Mouse (Mus musculus) forebrain, embryonic 11.5 days (tissue): ENCODE data around the gene Sdsl. TPM values are rescaled to one million over a fixed set of nuclear protein-coding genes. Genes with fewer than 3 reads are reported as not detected.

Experiments used
- ATAC-seq: fragments of 200-750 bp; cut with Nextera tagmentation; replicated peaks from 2 replicates; pipeline ENCODE4 v1.8.0; 2017; ENCODE audit warnings: moderate TSS enrichment; ENCODE audit not compliant: low FRiP score
- DNase-seq: peaks from one replicate; pipeline ENCODE4 v3.0.0-alpha.2; 2017; ENCODE audit warnings: low spot score
- H3K27ac ChIP-seq: fragments of 300-500 bp; sonication (generic); 2 replicates; pipeline ENCODE4 v1.5.1; 2014; ENCODE audit warnings: low read depth, low read length
- H3K27me3 ChIP-seq: fragments of 300-500 bp; sonication (generic); 2 replicates; pipeline ENCODE4 v1.6.1; 2014; ENCODE audit warnings: mild to moderate bottlenecking, low read length, mixed read lengths; ENCODE audit not compliant: control insufficient read depth, insufficient read depth
- H3K36me3 ChIP-seq: fragments of 300-500 bp; sonication (generic); 2 replicates; pipeline ENCODE4 v1.6.1; 2014; ENCODE audit warnings: mild to moderate bottlenecking, low read length, moderate library complexity, mixed read lengths; ENCODE audit not compliant: control insufficient read depth, insufficient read depth
- H3K4me1 ChIP-seq: fragments of 300-500 bp; sonication (generic); replicated peaks from 2 replicates; pipeline ENCODE4 v1.6.1; 2014; ENCODE audit warnings: low read length, mixed read lengths; ENCODE audit not compliant: control insufficient read depth, insufficient read depth
- H3K4me2 ChIP-seq: fragments of 300-500 bp; sonication (generic); 2 replicates; pipeline ENCODE4 v1.6.1; 2014; ENCODE audit warnings: low read depth, mild to moderate bottlenecking, low read length, moderate library complexity, mixed read lengths; ENCODE audit not compliant: severe bottlenecking
- H3K4me3 ChIP-seq: fragments of 300-500 bp; sonication (generic); 2 replicates; pipeline ENCODE4 v1.5.1; 2014; ENCODE audit warnings: low read depth, low read length
- H3K9ac ChIP-seq: fragments of 300-500 bp; sonication (generic); 2 replicates; pipeline ENCODE4 v1.6.1; 2014; ENCODE audit warnings: low read length
- H3K9me3 ChIP-seq: fragments of 300-500 bp; sonication (generic); 2 replicates; pipeline ENCODE4 v1.6.1; 2016; ENCODE audit warnings: low read length, mixed read lengths; ENCODE audit not compliant: control insufficient read depth
- WGBS: fragments of 180-500 bp; shearing (Covaris S2); extraction: QIAGEN DNeasy Blood & Tissue Kit; methylation state at CpG from one replicate; pipeline ENCODE4 v1.1.7; 2014; 5-methylcytosine and 5-hydroxymethylcytosine counted together
- polyA plus RNA-seq: library from polyadenylated mRNA; unstranded; fragments of >200 nt; fragmentation: Nextera tagmentation; extraction: Ambion mirVana; gene quantifications from 2 replicates; pipeline ENCODE4 v1.2.1, GENCODE M21; 2014

Sdsl gene
- polyA plus RNA-seq, 1 experiment from 2014 or later = 4.5 TPM

GRCm38 (mm10) chr5:120456841-120457554 is 15.6 kb downstream of the Sdsl start:
- Histone ChIP-seq H3K27ac (no peak overlapping the region), H3K27me3 (no peaks in the 10 kb centered on the region)
- 47% methylated on average over 7 of the region's 7 CpGs for WGBS

GRCm38 (mm10) chr5:120456253-120456652 is 16.4 kb downstream of the Sdsl start:
- H3K4me2 ChIP-seq = no peak overlapping the region
- no peak overlapping the region for H3K4me3 ChIP-seq
- no peaks in the 10 kb centered on the region for H3K27me3 ChIP-seq

More at GRCm38 (mm10) chr5:120456841-120457554, 15.6 kb downstream of the Sdsl start:
- no peak overlapping the region for H3K9ac ChIP-seq
- no peak overlapping the region for H3K4me3 ChIP-seq
- no peaks in the 10 kb centered on the region for H3K36me3 ChIP-seq
- 0 out of 2 replicates have a peak, but pooled peaks have one; percentile 12 for ATAC-seq
- H3K4me2 ChIP-seq = no peak overlapping the region
- H3K4me1 ChIP-seq = 0 out of 2 replicates have a peak, but pooled peaks cover 3% of the 10 kb centered on the region
- DNase-seq = no peak
- no peaks in the 10 kb centered on the region for H3K9me3 ChIP-seq

GRCm38 (mm10) chr5:120454756-120455337 is 17.8 kb downstream of the Sdsl start:
- Histone ChIP-seq H3K9ac (no peak overlapping the region), H3K27me3 (no peaks in the 10 kb centered on the region), H3K9me3 (no peaks in the 10 kb centered on the region), H3K27ac (no peak overlapping the region), H3K4me3 (no peak overlapping the region), H3K36me3 (no peaks in the 10 kb centered on the region), H3K4me2 (no peak overlapping the region), H3K4me1 (0 out of 2 replicates have a peak, but pooled peaks cover 3% of the 10 kb centered on the region)
- ATAC-seq (no peak), DNase-seq (no peak)
- 78% methylated on average over 14 of the region's 14 CpGs for WGBS

More at GRCm38 (mm10) chr5:120456253-120456652, 16.4 kb downstream of the Sdsl start:
- ATAC-seq (no peak), DNase-seq (no peak)
- no peaks in the 10 kb centered on the region for H3K36me3 ChIP-seq
- H3K27ac ChIP-seq = no peak overlapping the region
- 0 out of 2 replicates have a peak, but pooled peaks cover 3% of the 10 kb centered on the region for H3K4me1 ChIP-seq
- H3K9ac ChIP-seq = no peak overlapping the region
- H3K9me3 ChIP-seq = no peaks in the 10 kb centered on the region
- 63% methylated on average over 1 of the region's 1 CpGs for WGBS

DNA sequence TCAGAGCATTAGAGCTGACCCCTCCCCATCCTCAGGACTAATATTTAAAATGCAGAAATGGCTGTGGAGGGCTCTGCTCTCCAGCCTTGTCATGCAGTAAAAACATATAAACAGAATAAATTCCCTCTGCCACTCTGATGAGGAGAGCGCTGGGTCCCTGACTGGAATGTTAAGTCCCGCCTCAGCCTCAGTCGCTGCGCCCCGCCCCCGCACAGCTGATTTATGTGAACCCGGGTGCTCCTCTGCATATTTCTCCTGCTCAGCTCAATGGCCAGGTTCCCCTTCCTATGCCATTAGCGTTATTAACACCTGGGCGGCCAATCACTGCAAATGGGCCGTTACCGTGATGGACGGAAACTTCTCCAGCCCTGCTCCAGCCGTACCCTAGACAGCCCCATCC is 25.3 kb downstream of the Sdsl start:
- 59% methylated on average over 13 of the region's 13 CpGs for WGBS
- H3K27me3 ChIP-seq = no peaks in the 10 kb centered on the region; the same call in 1 of the 2 replicates
- H3K27ac ChIP-seq = no peak overlapping the region

GRCm38 (mm10) chr5:120440733-120441132 is 31.9 kb downstream of the Sdsl start:
- Histone ChIP-seq H3K4me1 (peaks cover 25% of the 10 kb centered on the region), H3K9ac (no peak overlapping the region), H3K27ac (no peak overlapping the region), H3K9me3 (no peaks in the 10 kb centered on the region), H3K36me3 (no peaks in the 10 kb centered on the region), H3K4me3 (no peak overlapping the region; the same call in 1 of the 2 replicates), H3K4me2 (peak overlapping the region; percentile 36; the same call in 1 of the 2 replicates), H3K27me3 (peaks cover 36% of the 10 kb centered on the region)
- ATAC-seq (peak; percentile 23; the same call in 1 of the 2 replicates), DNase-seq (peak; percentile 99)
- WGBS = 14% methylated on average over 14 of the region's 14 CpGs

More for the DNA sequence above, 25.3 kb downstream of the Sdsl start:
- DNase-seq (no peak), ATAC-seq (no peak)
- H3K36me3 ChIP-seq = no peaks in the 10 kb centered on the region
- no peak overlapping the region for H3K4me3 ChIP-seq
- no peaks in the 10 kb centered on the region for H3K9me3 ChIP-seq
- no peak overlapping the region for H3K9ac ChIP-seq
- H3K4me1 ChIP-seq = no peaks in the 10 kb centered on the region
- no peak overlapping the region for H3K4me2 ChIP-seq

DNA sequence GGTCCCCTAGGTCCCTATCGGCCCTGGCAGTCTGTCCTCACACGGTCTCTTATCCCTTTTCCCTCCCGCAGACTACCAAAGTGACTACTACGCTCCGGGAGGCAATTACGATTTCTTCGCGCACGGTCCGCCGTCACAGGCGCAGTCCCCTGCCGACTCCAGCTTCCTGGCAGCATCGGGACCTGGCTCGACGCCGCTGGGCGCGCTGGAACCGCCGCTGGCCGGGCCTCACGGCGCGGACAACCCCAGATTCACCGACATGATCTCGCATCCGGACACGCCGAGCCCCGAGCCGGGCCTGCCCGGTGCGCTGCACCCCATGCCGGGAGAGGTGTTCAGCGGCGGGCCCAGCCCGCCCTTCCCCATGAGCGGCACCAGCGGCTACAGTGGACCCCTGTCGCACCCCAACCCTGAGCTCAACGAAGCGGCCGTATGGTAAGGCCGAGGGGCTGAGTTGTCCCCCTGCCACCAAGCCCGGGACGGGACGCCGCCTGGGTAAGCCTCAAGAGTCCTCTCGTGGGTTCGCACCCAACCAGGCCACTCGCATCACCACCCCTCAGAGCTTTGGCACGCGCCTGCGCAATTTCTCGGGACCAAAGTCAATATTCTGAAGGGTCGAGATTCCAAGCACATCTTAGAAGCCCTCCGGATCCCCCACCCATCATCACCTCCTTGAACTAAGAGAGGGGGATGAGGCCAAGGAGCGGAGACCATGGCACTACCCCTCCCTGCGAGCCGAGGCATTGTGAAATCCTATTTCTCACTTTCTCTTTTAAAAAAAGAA is 32.5 kb downstream of the Sdsl start:
- Histone ChIP-seq H3K27me3 (peaks cover 42% of the 10 kb centered on the region), H3K9me3 (no peaks in the 10 kb centered on the region), H3K9ac (peak overlapping the region; percentile 45), H3K36me3 (no peaks in the 10 kb centered on the region), H3K4me3 (peak overlapping the region; percentile 5; the same call in 1 of the 2 replicates), H3K4me2 (peak overlapping the region; percentile 36), H3K4me1 (peaks cover 27% of the 10 kb centered on the region), H3K27ac (peak overlapping the region; percentile 50)
- no peak for ATAC-seq
- DNase-seq = peak; percentile 74
- WGBS = 15% methylated on average over 58 of the region's 61 CpGs

- peak overlapping the region; percentile 50 for H3K27ac ChIP-seq
- no peak for ATAC-seq
- H3K36me3 ChIP-seq = no peaks in the 10 kb centered on the region
- H3K4me1 ChIP-seq = peaks cover 27% of the 10 kb centered on the region
- H3K9me3 ChIP-seq = no peaks in the 10 kb centered on the region
- H3K9ac ChIP-seq = peak overlapping the region; percentile 45
- peak; percentile 66 for DNase-seq
- peak overlapping the region; percentile 5; the same call in 1 of the 2 replicates for H3K4me3 ChIP-seq
- WGBS = 16% methylated on average over 27 of the region's 27 CpGs
- peak overlapping the region; percentile 77; the same call in 1 of the 2 replicates for H3K4me2 ChIP-seq
- peaks cover 51% of the 10 kb centered on the region for H3K27me3 ChIP-seq
Measured at GRCm38 (mm10) chr5:120438991-120439710, 33.5 kb downstream of the Sdsl start.

DNA sequence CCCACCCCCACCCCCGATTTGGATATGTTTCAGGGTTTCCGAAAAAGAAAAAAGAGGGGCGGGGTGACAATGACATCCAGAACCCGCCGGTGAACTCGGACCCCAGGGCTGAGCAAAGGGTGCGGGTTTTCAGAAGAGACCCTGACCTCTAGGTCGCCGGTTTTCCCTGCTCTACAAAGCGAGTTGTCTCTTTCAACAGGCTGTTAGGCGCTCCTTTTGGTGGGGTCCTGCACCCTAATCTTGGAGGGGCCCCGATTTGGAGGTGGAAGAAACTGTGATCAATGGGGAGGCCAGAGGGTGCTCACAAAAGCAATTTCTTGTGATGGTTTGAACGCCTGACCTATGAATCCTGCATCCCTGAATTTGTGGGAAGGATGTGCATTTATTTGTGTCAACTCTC is 34.1 kb downstream of the Sdsl start:
- no peaks in the 10 kb centered on the region for H3K9me3 ChIP-seq
- DNase-seq (peak; percentile 56), ATAC-seq (no peak)
- peak overlapping the region; percentile 63 for H3K9ac ChIP-seq
- no peaks in the 10 kb centered on the region for H3K36me3 ChIP-seq
- WGBS = 1% methylated on average over 13 of the region's 13 CpGs
- peak overlapping the region; percentile 26 for H3K4me3 ChIP-seq
- peaks cover 58% of the 10 kb centered on the region for H3K27me3 ChIP-seq
- H3K27ac ChIP-seq = peak overlapping the region; percentile 84
- peak overlapping the region; percentile 77 for H3K4me2 ChIP-seq
- H3K4me1 ChIP-seq = peaks cover 28% of the 10 kb centered on the region
